Mouse (Mus musculus) monocyte, adult 5-6 weeks (primary cell): ENCODE data around the gene Umodl1. TPM values are rescaled to one million over a fixed set of nuclear protein-coding genes. Genes with fewer than 3 reads are reported as not detected.
A peak's percentile ranks its signal among the peaks of the same experiment; 100 is the strongest.

ENCODE experiments used
- ATAC-seq: fragments of 153-309, 156-312 bp; replicated peaks from 2 replicates; pipeline ENCODE4 v1.8.0; 2017; ENCODE audit warnings: mild to moderate bottlenecking; ENCODE audit not compliant: low TSS enrichment, insufficient number of reproducible peaks, severe bottlenecking, poor library complexity, low FRiP score
- total RNA-seq: library from RNA; stranded (forward); fragments of 200-1000, 200-491, 200-594 nt; gene quantifications from 3 replicates; pipeline ENCODE4 v1.2.3, GENCODE M21; 2017

The Umodl1 gene
- total RNA-seq, 1 experiment from 2014 or later, result not detected

DNA sequence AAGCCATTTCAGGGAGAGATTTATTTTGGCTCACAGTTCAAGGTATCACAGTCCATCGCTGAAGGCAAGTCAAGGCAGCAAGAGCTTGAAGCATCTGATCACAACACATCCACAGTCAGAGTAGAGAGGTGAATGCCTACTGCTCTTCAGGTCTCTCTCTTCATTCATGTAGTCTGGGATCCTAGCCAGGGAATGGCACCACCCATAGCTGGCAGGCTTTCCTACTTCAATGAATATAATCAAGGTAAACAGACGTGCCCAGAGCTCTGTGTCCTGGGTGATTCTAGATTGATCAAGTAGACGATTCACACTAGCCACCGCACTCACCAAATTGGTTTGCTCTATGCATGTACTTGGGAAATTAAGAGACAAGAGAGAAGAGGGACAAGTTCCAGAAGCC is 77.9 kb downstream of the Umodl1 start:
- no peak for ATAC-seq

DNA sequence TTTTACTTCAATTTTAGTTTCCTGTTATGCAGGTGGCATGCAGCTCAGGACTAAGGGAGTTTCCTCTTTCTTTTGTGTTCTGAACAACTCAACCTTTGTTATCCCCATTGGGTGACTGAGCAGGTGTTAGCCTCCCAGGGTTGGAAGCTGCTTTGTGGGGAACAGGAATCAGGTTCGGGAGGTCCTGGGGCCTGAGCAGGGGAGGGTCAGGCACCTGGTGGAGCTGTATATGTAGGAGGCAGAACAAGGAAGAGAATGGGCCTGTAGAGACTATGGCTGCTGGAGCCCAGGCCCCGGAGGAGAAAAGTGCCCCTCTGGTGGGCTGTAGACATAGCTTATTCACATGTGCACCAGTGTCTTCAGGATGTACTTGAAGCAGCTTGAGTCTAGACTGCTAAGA is 78.8 kb downstream of the Umodl1 start:
- ATAC-seq, result no peak

DNA sequence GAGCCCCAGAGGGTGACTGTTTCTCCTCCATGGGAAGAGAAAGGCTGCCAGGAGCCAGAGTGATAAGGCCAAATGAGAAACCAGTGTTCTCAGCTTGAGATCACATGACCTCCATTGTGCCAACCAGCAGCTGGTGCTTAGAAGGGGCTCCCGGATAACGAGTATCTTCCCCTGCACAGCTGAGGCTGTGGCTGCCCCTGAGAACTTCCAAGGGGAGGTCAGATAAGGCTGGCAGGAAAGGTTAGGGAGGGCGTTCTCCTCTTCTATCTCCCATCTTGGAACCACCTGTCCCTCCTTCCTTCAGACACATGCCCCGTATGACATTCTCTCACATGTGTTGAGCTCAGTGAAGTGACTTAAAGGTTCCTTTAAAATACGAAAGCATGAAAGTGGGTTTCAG is 79.7 kb downstream of the Umodl1 start:
- no peak for ATAC-seq

DNA sequence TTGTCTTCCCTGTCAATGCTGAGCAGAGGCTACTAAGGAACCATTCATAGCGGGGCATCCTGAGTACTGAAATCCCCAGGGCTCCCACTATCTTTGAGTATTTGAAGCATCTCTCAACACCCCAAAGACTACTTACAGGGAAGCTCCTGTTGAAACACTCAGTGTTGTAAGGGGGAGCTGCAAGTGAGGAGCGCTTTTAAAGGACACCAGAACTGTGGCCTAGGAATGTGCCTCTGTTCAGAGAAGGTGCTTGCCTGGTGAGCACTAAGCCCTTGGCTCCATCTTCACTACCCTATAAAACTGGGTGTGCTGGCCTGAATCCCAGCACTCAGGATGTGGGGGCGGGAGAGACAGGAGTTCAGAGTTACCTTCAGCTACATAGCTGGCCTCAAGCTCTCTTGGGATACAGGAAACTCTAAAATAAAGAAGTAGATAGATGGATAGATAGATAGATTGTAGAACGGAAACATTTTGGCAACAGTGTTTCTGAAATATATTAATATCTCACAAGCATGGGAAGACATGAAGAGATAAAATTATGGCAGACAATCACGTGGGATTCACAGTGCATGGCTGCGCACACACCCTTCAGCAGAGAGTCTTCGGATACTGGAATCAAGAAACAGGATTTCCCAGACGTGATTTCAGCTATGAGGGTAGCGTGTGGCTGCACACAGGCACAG is 80.4 kb downstream of the Umodl1 start:
- ATAC-seq, result no peak

DNA sequence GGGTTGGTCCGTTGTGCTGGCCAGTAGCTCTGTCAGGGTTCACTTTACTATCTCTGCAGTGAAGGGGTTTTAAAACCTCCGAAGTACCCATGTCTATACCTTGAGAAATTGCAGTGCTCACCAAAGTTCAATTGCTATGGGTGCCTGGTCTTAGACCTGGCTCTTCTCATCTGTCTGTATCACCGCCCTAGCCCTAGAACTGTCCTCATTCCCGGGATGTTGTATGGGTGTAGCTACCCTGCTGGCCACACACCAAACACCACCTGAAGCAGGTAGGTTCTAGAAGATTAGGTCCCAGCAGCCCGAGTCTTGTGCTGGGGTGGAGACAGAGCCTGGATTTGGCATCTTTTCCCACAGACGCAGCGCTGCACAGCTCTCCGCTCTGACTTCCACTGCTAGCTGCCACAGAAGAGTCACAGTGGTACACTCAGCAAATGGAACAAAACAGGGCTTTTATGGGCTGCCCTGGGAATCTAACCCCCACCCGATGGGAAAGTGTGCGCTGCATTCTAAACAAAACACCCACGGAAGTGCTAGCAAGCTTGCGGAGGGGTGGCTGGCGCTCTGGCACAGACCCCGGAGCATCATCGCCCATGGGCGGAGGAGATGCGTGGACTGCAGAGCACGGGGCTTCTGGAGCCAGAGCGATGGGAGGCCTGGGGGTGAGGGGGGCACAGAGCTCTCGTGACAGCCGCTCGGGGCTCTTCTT is 81.9 kb downstream of the Umodl1 start:
- ATAC-seq, result no peak

DNA sequence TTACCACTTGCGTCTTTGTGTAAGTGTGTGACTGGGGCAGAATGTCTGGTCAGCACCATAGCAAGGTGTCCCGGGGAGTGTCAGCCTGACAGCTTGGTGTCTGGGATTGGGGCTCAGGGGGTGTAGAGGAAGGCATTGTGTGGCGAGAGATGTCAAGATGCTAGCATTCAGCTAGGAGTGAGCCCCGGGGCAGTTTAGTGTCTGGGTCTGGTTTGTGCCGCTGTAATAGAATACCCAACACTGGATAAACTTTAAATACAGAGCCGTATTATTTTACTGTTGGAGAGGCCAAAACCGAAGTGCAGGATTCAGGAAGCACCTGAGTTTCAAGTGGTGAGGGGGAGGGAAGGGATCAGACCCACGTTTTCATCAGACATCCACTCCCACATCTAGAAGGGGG is 82.9 kb downstream of the Umodl1 start:
- no peak for ATAC-seq

DNA sequence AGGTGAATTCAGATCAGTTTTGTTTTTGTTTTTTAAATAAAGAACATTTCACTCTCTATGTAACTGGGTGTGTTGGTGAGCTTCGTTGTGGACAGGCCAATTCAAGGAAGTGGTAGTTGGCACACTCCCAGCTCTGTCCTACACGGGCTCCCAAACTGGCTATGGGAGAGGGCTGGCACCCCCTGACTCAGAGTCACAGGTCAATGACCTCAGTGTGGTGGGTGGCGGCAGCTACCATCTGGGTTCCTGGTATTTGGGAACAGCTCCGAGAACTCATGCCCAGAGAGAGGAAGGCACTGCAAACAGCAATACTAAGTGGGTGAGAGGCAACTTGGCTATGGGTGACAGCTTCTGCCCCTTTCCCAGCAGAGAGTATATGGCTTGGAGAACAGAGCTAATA is 83.9 kb downstream of the Umodl1 start:
- ATAC-seq, result peak; percentile 88

DNA sequence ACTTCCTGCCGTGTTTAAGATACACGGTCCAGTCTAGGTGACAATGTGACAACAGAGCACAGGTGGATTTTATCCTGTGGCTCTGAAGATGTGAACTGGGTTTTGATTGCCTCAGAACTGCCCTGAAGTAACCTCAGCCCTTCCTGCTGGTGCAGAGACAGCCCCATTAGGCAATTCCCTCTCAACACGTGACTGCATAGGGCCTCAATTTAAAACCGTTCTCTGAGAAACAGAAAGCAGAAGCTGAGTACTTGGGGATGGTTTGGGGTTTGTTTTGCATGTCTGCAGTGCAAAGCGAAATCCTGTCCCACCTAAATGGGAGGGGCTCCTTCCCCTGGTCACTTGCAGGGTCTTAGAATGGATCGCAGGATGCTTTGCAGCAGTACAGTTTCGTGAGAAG is 85.2 kb downstream of the Umodl1 start:
- ATAC-seq, result peak; percentile 92

DNA sequence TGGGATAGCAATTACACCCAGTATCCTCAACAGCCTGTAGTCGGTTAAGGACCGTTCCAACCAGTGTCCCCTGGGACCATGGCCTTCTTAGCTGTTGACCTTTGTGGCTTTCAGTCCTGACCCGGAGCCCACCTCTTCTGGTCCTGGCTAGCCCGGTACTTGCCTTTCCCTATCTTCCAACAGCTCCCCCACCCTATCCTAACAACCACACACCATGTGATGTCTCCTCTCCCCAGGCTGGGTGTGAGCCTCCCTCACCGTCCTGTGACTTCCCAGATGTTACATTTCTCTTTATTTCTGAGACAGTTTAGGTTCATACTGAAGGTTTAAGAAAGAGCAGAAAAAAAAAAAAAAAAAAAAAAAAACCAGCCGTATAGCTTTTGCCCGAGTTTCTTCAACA is 86.0 kb downstream of the Umodl1 start:
- no peak for ATAC-seq

DNA sequence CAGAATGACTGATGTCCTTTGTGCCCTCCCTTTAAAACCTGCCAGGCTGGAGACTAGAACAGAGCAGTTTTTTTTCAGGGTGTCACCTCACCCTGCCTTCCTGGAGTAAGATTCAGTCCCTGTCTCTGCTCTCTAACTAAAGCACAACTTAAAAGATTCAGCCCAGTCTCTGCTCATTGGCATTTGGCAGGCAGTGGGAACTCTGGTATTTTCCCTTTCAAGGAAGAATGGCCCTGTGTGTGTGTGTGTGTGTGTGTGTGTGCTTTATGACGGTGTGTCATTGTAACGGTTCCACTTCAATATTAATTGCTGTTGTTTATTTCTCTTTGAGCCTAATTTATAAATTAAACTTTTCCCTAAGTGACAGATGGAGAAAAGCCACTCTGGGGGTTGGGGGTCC is 88.3 kb downstream of the Umodl1 start:
- ATAC-seq, result no peak

DNA sequence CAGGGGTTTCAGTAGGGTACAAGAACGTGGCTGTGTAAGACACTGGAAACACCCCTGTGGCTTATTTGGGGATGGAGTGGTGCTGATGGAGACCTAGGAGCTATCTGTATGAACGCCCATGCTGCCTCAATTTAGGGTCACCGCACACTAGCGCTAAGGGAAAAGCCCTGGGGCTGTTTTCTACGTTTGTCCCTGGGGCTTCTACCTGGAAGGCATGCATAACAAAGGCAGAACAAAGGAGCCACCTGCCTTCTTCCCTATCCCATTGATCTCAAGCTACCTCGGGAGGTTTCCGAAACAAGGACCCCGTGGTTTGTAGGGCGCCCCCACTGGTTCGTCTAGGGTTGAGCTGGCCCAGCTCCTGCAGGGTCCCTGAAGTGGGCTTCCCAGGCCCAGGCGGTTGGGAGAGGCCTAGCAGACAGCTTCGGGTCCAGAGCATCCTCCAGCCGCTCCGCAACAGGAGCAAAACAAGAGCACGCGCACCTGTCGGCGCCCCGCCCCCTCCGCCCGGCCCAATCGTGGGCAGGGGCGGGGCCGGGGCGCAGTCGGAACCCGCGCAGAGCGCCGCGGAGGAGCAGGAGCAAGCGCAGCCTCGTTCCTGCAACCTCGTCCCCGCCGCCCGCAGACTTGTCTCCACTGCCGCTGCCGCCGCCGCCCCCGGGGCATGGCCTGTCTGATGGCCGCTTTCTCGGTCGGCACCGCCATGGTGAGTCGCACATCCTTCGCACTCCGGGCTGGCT is 102.9 kb downstream of the Umodl1 start, which contains the start of gene Abcg1:
Abcg1 (plus strand) TSS at position 525 of the 740 bp plus-strand sequence.
- ATAC-seq, result no peak; the same call in 1 of the 2 replicates

DNA sequence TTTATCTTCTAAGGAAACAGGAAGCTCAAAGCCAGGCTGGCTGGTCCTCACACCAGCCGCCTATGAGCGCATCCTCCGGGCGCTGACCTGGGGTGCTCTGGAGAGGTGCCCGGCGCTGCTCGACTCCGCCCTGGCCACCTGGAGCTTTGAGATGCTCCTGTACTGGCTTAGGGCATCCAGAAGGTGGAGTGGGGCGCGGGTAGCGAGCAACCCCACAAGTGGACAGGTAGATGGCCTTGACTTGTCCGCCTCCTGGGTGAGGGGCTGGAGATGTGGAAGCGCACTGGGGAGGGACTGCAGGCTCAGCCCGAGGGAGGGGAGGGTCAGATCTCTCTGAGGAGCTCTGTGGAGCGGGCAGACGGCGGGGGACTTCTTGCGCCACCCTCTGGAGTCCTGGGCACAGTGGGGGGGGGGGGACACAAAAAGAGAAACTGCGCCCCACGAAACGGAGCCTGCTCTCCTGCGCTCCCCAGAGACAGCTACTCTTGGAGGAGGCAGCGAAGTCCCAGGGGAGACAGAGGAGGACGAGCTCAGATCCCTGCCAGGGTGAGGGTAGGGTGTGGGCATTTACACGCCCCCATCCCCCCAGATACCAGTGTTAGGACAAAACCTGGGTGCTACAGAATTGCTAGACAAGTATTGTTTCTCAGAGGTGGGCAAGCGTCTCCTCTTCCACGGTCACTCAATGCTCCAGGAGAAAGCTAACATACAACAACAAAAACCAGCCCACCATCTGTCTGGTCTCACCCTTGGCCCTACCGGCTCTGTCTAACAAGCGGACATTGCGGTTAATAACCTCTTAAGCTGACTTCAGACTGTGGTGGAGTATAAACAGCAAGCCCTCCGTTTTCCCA is 103.7 kb downstream of the Umodl1 start:
- ATAC-seq, result peak; percentile 21

DNA sequence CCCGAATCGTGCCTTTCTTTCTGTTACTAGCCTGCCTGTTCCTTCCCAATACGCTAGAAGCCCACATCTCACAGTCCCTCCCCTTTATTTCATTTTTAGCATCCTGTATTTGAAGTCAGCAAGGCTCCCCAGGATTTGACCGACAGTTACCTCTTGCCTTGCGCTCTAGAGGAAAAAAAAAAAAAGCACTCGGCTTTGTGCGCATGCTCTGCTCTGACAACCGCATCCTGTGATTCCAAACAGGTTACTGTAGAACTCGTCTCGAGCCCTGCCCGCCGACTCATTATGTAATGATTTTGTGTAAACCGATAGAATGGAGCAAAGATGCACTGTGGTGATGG is 104.3 kb downstream of the Umodl1 start:
- peak; percentile 30 for ATAC-seq

DNA sequence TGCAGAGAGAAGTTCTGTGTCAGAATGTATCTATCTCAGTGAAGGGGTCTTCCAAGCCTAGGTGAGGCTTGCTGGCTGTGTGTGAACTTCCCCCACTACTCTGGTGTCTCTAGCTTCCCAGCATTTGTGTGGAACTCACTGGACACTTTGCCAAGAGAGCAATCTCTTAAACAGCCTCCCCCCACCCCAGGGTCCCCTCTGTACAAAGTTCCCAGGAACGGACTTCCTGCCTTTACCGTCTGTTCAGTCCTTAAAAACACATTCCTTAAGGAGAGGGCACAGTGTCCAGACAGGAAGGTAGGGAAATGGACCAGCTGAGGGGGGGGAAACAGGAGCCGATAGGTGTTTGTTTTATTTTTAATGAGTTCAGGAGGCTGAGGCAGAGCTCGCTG is 105.8 kb downstream of the Umodl1 start:
- ATAC-seq, result no peak

Other genes with a start within 250 kb of the Umodl1 start
- gene Glp1r, start 52.8 kb upstream of the Umodl1 start, total RNA-seq, result 0.19 TPM in 1 of 3 replicates, not detected in the others
- 67.2 to 83.6 TPM (median 68.0 TPM) in 3 replicates for gene Abcg1, start 103.0 kb downstream of the Umodl1 start, total RNA-seq
- gene Tff3, start 175.0 kb downstream of the Umodl1 start, total RNA-seq, result not detected in 3 replicates
- not detected in 3 replicates for gene Tff2, start 189.6 kb downstream of the Umodl1 start, total RNA-seq
- gene Tff1, start 210.6 kb downstream of the Umodl1 start, total RNA-seq, result not detected in 3 replicates
- 0.39 TPM in 1 of 3 replicates, not detected in the others for gene Tmprss3, start 244.3 kb downstream of the Umodl1 start, total RNA-seq